Mouse (Mus musculus): ENCODE measurements at regions not wholly inside any gene's neighbourhood (a gene's known extent, or its start where the extent isn't known, plus 50 kb on each side); places are given as distances from the start of the nearest gene placed in this dataset.

GRCm38 (mm10) chrX:52668679-52669078 lies 54.9 kb upstream of the Gpc3 start:
- no peak overlapping the region for H3K27ac ChIP-seq (replicated peaks)
- H3K4me1 ChIP-seq = no peaks in the 10 kb centered on the region
- no peak overlapping the region for H3K4me3 ChIP-seq
- no peaks in the 10 kb centered on the region for H3K36me3 ChIP-seq
- H3K9me3 ChIP-seq (replicated peaks) = no peaks in the 10 kb centered on the region
- WGBS = 57% methylated on average over 5 of the region's 5 CpGs
- H3K27me3 ChIP-seq (ENCODE audit: low read depth, poor library complexity, severe bottlenecking) = no peaks in the 10 kb centered on the region
- no peak for DNase-seq (ENCODE audit: low spot score)

- H3K27me3 ChIP-seq (ENCODE audit: low read depth, poor library complexity, severe bottlenecking) = no peaks in the 10 kb centered on the region
- H3K27ac ChIP-seq (replicated peaks) = 0 out of 2 replicates have a peak overlapping the region, but pooled peaks have one; percentile 55
Observed at GRCm38 (mm10) chrX:52679045-52679444, 65.3 kb upstream of the Gpc3 start.

GRCm38 (mm10) chrX:52694392-52694791 lies 80.6 kb upstream of the Gpc3 start:
- Histone ChIP-seq H3K27ac (replicated peaks) (no peak overlapping the region), H3K36me3 (no peaks in the 10 kb centered on the region), H3K27me3 (ENCODE audit: low read depth, poor library complexity, severe bottlenecking) (no peaks in the 10 kb centered on the region), H3K4me3 (no peak overlapping the region), H3K9me3 (replicated peaks) (no peaks in the 10 kb centered on the region), H3K4me1 (no peaks in the 10 kb centered on the region)
- 74% methylated on average over 2 of the region's 2 CpGs for WGBS
- DNase-seq (ENCODE audit: low spot score) = no peak

More at GRCm38 (mm10) chrX:52679045-52679444, 65.3 kb upstream of the Gpc3 start:
- peak; percentile 39 for DNase-seq (ENCODE audit: low spot score)
- H3K4me1 ChIP-seq = 0 out of 2 replicates have a peak, but pooled peaks cover 3% of the 10 kb centered on the region
- H3K4me3 ChIP-seq = no peak overlapping the region; the same call in 1 of the 2 replicates
- H3K36me3 ChIP-seq = no peaks in the 10 kb centered on the region
- H3K9me3 ChIP-seq (replicated peaks) = no peaks in the 10 kb centered on the region
- 17% methylated on average over 5 of the region's 5 CpGs for WGBS

- Histone ChIP-seq H3K9me3 (replicated peaks) (no peaks in the 10 kb centered on the region), H3K36me3 (no peaks in the 10 kb centered on the region), H3K27me3 (ENCODE audit: low read depth, poor library complexity, severe bottlenecking) (no peaks in the 10 kb centered on the region), H3K4me1 (no peaks in the 10 kb centered on the region), H3K27ac (replicated peaks) (no peak overlapping the region), H3K4me3 (no peak overlapping the region)
- 87% methylated on average over 1 of the region's 1 CpGs for WGBS
- DNase-seq (ENCODE audit: low spot score) = no peak
Observed at GRCm38 (mm10) chrX:52699615-52700014, 85.9 kb upstream of the Gpc3 start.

- DNase-seq (ENCODE audit: low spot score) = no peak
- H3K9me3 ChIP-seq (replicated peaks) = no peaks in the 10 kb centered on the region
- H3K4me3 ChIP-seq = no peak overlapping the region
Observed at GRCm38 (mm10) chrX:52717495-52717894, 73.5 kb upstream of the Ccdc160 start.

GRCm38 (mm10) chrX:52738116-52738515 lies 52.9 kb upstream of the Ccdc160 start:
- H3K4me1 ChIP-seq = peaks cover 14% of the 10 kb centered on the region
- H3K4me3 ChIP-seq = no peak overlapping the region
- no peaks in the 10 kb centered on the region for H3K9me3 ChIP-seq (replicated peaks)
- DNase-seq (ENCODE audit: low spot score) = no peak
- peaks cover 12% of the 10 kb centered on the region for H3K36me3 ChIP-seq
- H3K27ac ChIP-seq (replicated peaks) = no peak overlapping the region
- 81% methylated on average over 3 of the region's 3 CpGs for WGBS
- no peaks in the 10 kb centered on the region for H3K27me3 ChIP-seq (ENCODE audit: low read depth, poor library complexity, severe bottlenecking)

More at GRCm38 (mm10) chrX:52717495-52717894, 73.5 kb upstream of the Ccdc160 start:
- no peak overlapping the region for H3K27ac ChIP-seq (replicated peaks)
- no peaks in the 10 kb centered on the region for H3K27me3 ChIP-seq (ENCODE audit: low read depth, poor library complexity, severe bottlenecking)
- WGBS = 46% methylated on average over 3 of the region's 3 CpGs
- H3K36me3 ChIP-seq = no peaks in the 10 kb centered on the region
- H3K4me1 ChIP-seq = no peaks in the 10 kb centered on the region
